Mouse (Mus musculus) stomach, postnatal 0 days (tissue): Measurements from ENCODE around the gene Bbs12. TPM values are rescaled to one million over a fixed set of nuclear protein-coding genes. Genes with fewer than 3 reads are reported as not detected.

Experiments used
- ATAC-seq: fragments of 200-750 bp; cut with Nextera tagmentation; 2 replicates; pipeline ENCODE4 v1.8.0; 2017; ENCODE audit not compliant: low FRiP score, low TSS enrichment
- DNase-seq: peaks from one replicate; pipeline ENCODE4 v3.0.0-alpha.2; 2016; ENCODE audit warnings: low spot score
- H3K27ac ChIP-seq: fragments of 300-500 bp; sonication (generic); replicated peaks from 2 replicates; pipeline ENCODE4 v1.5.1; 2014; ENCODE audit warnings: mild to moderate bottlenecking, control low read depth
- H3K27me3 ChIP-seq: fragments of 300-500 bp; sonication (generic); 2 replicates; pipeline ENCODE4 v1.6.1; 2014; ENCODE audit warnings: low read length; ENCODE audit not compliant: control insufficient read depth, insufficient read depth
- H3K36me3 ChIP-seq: fragments of 300-500 bp; sonication (generic); 2 replicates; pipeline ENCODE4 v1.6.1; 2014; ENCODE audit warnings: low read length, mixed read lengths; ENCODE audit not compliant: control insufficient read depth, insufficient read depth
- H3K4me1 ChIP-seq: fragments of 300-500 bp; sonication (generic); replicated peaks from 2 replicates; pipeline ENCODE4 v1.6.1; 2014; ENCODE audit warnings: antibody characterized with exemption; ENCODE audit not compliant: control insufficient read depth, insufficient read depth
- H3K4me2 ChIP-seq: fragments of 300-500 bp; sonication (generic); replicated peaks from 2 replicates; pipeline ENCODE4 v1.6.1; 2014; ENCODE audit warnings: low read depth, mild to moderate bottlenecking, control low read depth, moderate library complexity
- H3K4me3 ChIP-seq: fragments of 300-500 bp; sonication (generic); 2 replicates; pipeline ENCODE4 v1.5.1; 2014; ENCODE audit warnings: low read depth, low read length, control low read depth
- H3K9ac ChIP-seq: fragments of 300-500 bp; sonication (generic); 2 replicates; pipeline ENCODE4 v1.6.1; 2014; ENCODE audit warnings: mild to moderate bottlenecking, low read length, control low read depth, mixed read lengths
- H3K9me3 ChIP-seq: fragments of 300-500 bp; sonication (generic); 2 replicates; pipeline ENCODE4 v1.6.1; 2016; ENCODE audit warnings: low read length; ENCODE audit not compliant: control insufficient read depth
- CTCF ChIP-seq: IDR thresholded peaks from 2 replicates; pipeline ENCODE4 v1.5.1; 2016; ENCODE audit warnings: antibody characterized with exemption, low read depth, mild to moderate bottlenecking, moderate library complexity
- EP300 ChIP-seq: optimal IDR thresholded peaks from 2 replicates; pipeline ENCODE3; 2016; ENCODE audit warnings: antibody characterized with exemption
- WGBS: fragments of 180-500 bp; shearing (Covaris S2); extraction: QIAGEN DNeasy Blood & Tissue Kit; methylation state at CpG from one replicate; pipeline ENCODE4 v1.1.7; 2014; 5-methylcytosine and 5-hydroxymethylcytosine counted together
- polyA plus RNA-seq: library from polyadenylated mRNA; unstranded; fragments of >200 nt; fragmentation: Nextera tagmentation; extraction: Ambion mirVana; gene quantifications from 2 replicates; pipeline ENCODE4 v1.2.1, GENCODE M21; 2015

The Bbs12 gene
- polyA plus RNA-seq, 1 experiment from 2014 or later: 2.4 TPM

GRCm38 (mm10) chr3:37365144-37365543, 52.8 kb downstream of the Bbs12 start:
- WGBS: 85% methylated on average over 4 of the region's 4 CpGs
- no peak for ATAC-seq

GRCm38 (mm10) chr3:37365976-37366375, 53.6 kb downstream of the Bbs12 start:
- H3K36me3 ChIP-seq: no peaks in the 10 kb centered on the region
- DNase-seq: no peak
- H3K9ac ChIP-seq: no peak overlapping the region
- no peak overlapping the region for H3K4me2 ChIP-seq
- no peak overlapping the region for H3K27ac ChIP-seq
- H3K4me1 ChIP-seq: no peaks in the 10 kb centered on the region
- ATAC-seq: no peak
- H3K27me3 ChIP-seq: no peaks in the 10 kb centered on the region
- H3K4me3 ChIP-seq: no peak overlapping the region
- WGBS: 28% methylated on average over 3 of the region's 3 CpGs
- TF ChIP-seq EP300 (no peak), CTCF (no peak)
- no peaks in the 10 kb centered on the region for H3K9me3 ChIP-seq

More at GRCm38 (mm10) chr3:37365144-37365543, 52.8 kb downstream of the Bbs12 start:
- TF ChIP-seq CTCF: no peak
- no peak for TF ChIP-seq EP300
- no peaks in the 10 kb centered on the region for H3K4me1 ChIP-seq
- no peak overlapping the region for H3K9ac ChIP-seq
- no peak overlapping the region for H3K27ac ChIP-seq
- DNase-seq: no peak
- no peak overlapping the region for H3K4me3 ChIP-seq
- no peaks in the 10 kb centered on the region for H3K36me3 ChIP-seq
- no peaks in the 10 kb centered on the region for H3K9me3 ChIP-seq
- no peak overlapping the region for H3K4me2 ChIP-seq
- H3K27me3 ChIP-seq: no peaks in the 10 kb centered on the region

DNA sequence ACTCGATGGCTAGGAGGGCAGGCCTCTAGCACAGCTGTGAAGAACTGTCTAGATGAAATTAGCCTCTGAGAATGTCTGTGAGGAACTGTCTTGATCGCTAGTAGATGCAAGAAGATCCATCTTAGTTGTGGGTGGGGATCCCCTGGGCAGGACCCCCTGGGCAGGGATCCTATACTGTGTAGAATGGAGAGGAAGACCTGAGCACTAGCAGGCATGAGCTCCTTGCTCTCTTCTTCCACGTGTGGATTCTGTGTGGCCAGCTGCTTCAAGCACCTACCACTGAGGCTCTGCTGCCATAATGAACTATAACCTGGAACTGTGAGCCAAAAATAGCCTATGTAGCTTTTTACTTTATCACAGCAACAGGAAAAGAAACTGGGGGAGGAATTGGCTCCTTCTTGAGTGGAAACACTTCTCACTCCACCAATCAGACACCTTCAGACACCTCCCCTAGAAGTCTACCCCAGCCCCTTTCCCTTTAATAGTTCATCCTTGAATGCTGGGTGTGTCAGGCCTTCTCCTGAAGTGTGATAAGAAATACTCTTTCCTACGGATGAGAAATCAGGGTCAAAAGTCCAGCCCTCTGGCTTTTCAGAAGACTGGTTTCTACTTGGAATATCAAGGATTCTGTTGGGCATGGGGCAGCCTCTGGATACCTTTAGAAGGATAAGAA, 54.2 kb downstream of the Bbs12 start:
- ATAC-seq (no peak), DNase-seq (no peak)
- Histone ChIP-seq H3K27ac (no peak overlapping the region), H3K9ac (no peak overlapping the region), H3K4me2 (no peak overlapping the region), H3K4me3 (no peak overlapping the region), H3K4me1 (no peaks in the 10 kb centered on the region), H3K9me3 (no peaks in the 10 kb centered on the region), H3K27me3 (no peaks in the 10 kb centered on the region), H3K36me3 (no peaks in the 10 kb centered on the region)
- no peak for TF ChIP-seq CTCF
- TF ChIP-seq EP300: no peak
- 46% methylated on average over 4 of the region's 4 CpGs for whole genome bisulfite sequencing

GRCm38 (mm10) chr3:37370407-37370806, 58.1 kb downstream of the Bbs12 start:
- H3K4me1 ChIP-seq: no peaks in the 10 kb centered on the region
- no peak for DNase-seq
- no peak overlapping the region for H3K9ac ChIP-seq
- H3K27ac ChIP-seq: no peak overlapping the region
- WGBS: 51% methylated on average over 4 of the region's 4 CpGs
- H3K27me3 ChIP-seq: no peaks in the 10 kb centered on the region
- no peaks in the 10 kb centered on the region for H3K36me3 ChIP-seq
- no peak overlapping the region for H3K4me2 ChIP-seq
- TF ChIP-seq EP300 (no peak), CTCF (no peak)
- no peak overlapping the region for H3K4me3 ChIP-seq
- H3K9me3 ChIP-seq: no peaks in the 10 kb centered on the region
- ATAC-seq: no peak

Other genes starting within 250 kb of the Bbs12 start
- gene Adad1, start 249.0 kb upstream of the Bbs12 start, polyA plus RNA-seq: 0.28 and 0.30 TPM in 2 replicates
- 0.51 and 0.53 TPM in 2 replicates for gene Il2, start 186.6 kb upstream of the Bbs12 start, polyA plus RNA-seq
- not detected in 2 replicates for gene Il21, start 79.9 kb upstream of the Bbs12 start, polyA plus RNA-seq
- 1.7 and 1.8 TPM in 2 replicates for gene Cetn4, start 154 bp downstream of the Bbs12 start, polyA plus RNA-seq
- gene Fgf2, start 35.8 kb downstream of the Bbs12 start, polyA plus RNA-seq: 1.1 and 1.2 TPM in 2 replicates
- 14.3 and 14.8 TPM in 2 replicates for gene Spata5, start 107.3 kb downstream of the Bbs12 start, polyA plus RNA-seq
- 9.2 and 10.8 TPM in 2 replicates for gene Nudt6, start 107.7 kb downstream of the Bbs12 start, polyA plus RNA-seq